Mouse (Mus musculus) bone marrow, adult 2 months (tissue): ENCODE data around the gene Trim72. TPM values are rescaled to one million over a fixed set of nuclear protein-coding genes. Genes with fewer than 3 reads are reported as not detected.
A peak's percentile ranks its signal among the peaks of the same experiment; 100 is the strongest.

Experiments used
- H3K27ac ChIP-seq: fragments of 200-500 bp; 2 replicates; pipeline ENCODE4 v1.5.1; 2012; ENCODE audit warnings: low read depth, mild to moderate bottlenecking, control low read depth, inconsistent platforms, low read length; ENCODE audit not compliant: control insufficient read depth, poor library complexity, insufficient read depth
- H3K4me1 ChIP-seq: fragments of 200-500 bp; 2 replicates; pipeline ENCODE4 v1.6.1; 2011; ENCODE audit warnings: low read length; ENCODE audit not compliant: control insufficient read depth, insufficient read depth
- H3K4me3 ChIP-seq: fragments of 200-500 bp; replicated peaks from 2 replicates; pipeline ENCODE3; 2011; ENCODE audit warnings: mild to moderate bottlenecking, low read depth, low read length, control low read depth; ENCODE audit not compliant: control insufficient read depth
- CTCF ChIP-seq: fragments of 200-500 bp; IDR thresholded peaks from 2 replicates; pipeline ENCODE4 v1.5.1; 2011; ENCODE audit warnings: low read length, control low read depth; ENCODE audit not compliant: control insufficient read depth, insufficient read depth
- POLR2A ChIP-seq: fragments of 200-500 bp; IDR thresholded peaks from 2 replicates; pipeline ENCODE4 v1.6.1; 2011; ENCODE audit warnings: low read depth, mild to moderate bottlenecking, control low read depth, low read length, borderline replicate concordance; ENCODE audit not compliant: control insufficient read depth
- WGBS: fragments of 180-500 bp; shearing (Covaris S2); methylation state at CpG from one replicate; pipeline ENCODE4 v1.1.7; 2018; 5-methylcytosine and 5-hydroxymethylcytosine counted together
- polyA plus RNA-seq: library from polyadenylated mRNA; stranded (reverse); fragments of >200 nt; gene quantifications from 2 replicates; pipeline ENCODE4 v1.2.4, GENCODE M21; 2011; ENCODE audit warnings: low replicate concordance; ENCODE audit not compliant: missing spikeins, insufficient read depth, insufficient read length

Gene Trim72
- polyA plus RNA-seq, 1 experiment: 1.1 TPM

DNA sequence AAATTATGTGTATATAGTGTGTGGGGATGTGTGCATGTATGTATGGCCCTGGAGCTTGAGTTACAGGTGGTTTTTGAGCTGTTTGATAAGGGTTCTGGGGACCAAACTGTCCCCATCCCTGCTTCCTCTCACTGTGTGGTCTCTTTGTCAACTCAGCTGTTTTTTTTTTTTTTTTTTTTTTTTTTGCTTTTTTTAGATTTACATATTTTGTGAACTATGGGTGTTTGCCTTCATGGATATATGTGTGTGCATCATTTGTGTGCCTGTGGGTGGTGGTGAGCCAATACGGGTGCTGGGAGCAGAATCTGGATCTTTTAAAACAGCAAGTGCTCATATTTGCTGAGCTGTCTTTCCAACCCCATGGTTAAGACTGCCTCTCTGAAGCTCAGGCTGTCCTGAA, 14.8 kb upstream of the Trim72 start:
- 94% methylated on average over 1 of the region's 1 CpGs for WGBS
- Histone ChIP-seq H3K27ac (no peak overlapping the region), H3K4me3 (no peak overlapping the region), H3K4me1 (peaks cover 2% of the 10 kb centered on the region)
- TF ChIP-seq POLR2A (no peak), CTCF (no peak)

DNA sequence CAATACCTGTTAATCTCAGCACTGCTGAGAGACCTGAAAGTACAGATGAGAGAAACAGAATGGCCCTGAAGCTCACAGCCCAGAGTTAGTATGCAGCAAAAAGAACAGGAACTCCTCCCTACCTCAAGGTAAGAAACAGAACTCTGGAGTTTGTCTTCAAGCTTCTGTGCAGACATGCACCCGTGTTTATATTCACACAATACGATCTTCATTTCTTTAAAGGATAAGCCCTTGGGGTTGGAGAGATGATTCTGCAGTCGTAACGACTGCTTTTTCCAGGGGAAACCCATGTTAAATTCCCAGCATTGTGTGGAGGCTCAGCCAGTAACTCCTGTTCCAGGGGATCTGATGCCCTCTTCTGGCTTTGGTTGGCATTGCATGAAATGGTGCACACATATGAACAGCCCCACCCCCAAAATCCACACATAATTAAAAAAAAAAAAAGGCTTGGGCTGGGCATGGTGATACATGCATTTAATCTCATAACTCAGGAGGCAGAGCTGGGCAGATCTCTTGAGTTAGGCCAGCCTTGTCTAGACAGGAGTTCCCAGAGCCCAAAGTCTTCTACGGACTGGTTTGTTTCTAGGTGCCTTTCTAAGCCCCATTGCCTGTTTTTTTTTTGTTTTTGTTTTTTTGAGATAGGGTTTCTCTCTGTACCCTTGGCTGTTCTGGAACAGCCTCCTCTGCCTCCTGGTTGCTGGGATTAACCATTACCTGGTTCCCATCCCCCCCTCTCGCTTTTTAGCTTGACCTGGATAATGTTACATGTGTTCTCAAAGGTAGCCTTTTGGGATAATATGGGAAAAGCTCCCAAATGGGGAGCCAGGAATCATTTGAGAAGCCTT, 11.9 kb upstream of the Trim72 start:
- H3K27ac ChIP-seq: no peak overlapping the region
- no peak overlapping the region for H3K4me3 ChIP-seq
- peaks cover 2% of the 10 kb centered on the region for H3K4me1 ChIP-seq
- WGBS: 48% methylated on average over 6 of the region's 6 CpGs
- TF ChIP-seq POLR2A (no peak), CTCF (peak; percentile 53)

- Histone ChIP-seq H3K4me1 (peaks cover 2% of the 10 kb centered on the region), H3K27ac (peak overlapping the region; percentile 48; the same call in 1 of the 2 replicates), H3K4me3 (peak overlapping the region; percentile 70)
- 13% methylated on average over 5 of the region's 5 CpGs for WGBS
- TF ChIP-seq CTCF (no peak), POLR2A (no peak)
Observed at GRCm38 (mm10) chr7:127992488-127993340, 11.0 kb upstream of the Trim72 start.

DNA sequence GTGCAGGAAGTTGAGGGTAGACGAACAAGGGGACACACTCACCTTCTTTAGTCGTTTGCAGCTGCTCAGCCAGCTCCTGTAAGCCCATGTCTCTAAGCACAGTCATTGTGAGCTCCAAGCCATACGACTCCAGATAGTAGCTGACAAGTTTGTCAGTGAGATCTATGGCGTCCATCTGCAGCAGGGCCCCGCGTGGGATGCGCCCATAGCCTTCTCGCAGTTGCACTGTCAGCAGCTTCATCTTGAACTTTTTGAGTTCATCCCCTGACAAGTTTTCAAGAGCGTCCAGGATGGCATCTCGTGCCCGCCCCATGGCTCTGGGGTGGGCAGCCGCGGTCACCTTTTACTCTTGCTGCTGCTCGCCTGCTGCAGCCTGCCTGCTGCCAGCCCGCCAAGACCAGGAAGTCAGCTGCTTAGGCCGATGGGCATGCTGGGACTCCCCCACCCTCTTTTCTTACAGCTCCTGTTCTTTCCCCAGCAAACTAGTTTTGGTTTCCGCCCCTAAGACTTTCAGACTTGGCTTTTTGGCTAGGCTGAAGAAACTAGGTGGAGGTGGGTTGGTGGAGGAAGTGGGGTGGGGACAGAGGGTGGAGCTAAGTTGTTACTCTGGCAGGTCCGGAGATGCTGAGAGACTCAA, 10.3 kb upstream of the Trim72 start, which contains the start of gene Pycard:
Gene Pycard (minus strand): TSS at position 527 of the 637 bp plus-strand sequence.
- TF ChIP-seq POLR2A (peak; percentile 87; the same call in 1 of the 2 replicates), CTCF (no peak)
- Histone ChIP-seq H3K4me3 (peak within 1 kb of the TSS; percentile 70), H3K4me1 (peaks cover 2% of the 10 kb centered on the region), H3K27ac (peak within 1 kb of the TSS; percentile 48)
- under 1% methylated on average over 18 of the region's 18 CpGs for WGBS

DNA sequence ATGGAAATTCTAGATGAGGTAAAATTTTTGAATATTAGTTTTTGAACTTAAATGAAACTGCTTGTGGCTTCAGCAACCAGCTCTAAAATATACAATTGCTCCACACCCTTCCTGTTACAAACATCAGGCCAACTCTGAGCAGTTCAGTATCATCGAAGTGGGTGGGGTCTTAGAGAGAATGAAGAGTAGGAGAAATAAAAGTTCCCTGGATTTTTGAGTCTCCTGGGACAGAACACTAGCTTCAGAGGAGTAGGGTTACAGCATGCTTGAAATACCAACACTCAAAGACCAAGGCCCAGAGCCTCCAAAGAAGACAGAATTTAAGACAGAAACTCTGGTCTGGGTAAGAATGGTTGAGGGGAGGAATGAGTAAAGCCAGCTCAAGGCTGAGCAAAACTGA, 4.3 kb upstream of the Trim72 start:
- TF ChIP-seq CTCF (no peak), POLR2A (no peak)
- 36% methylated on average over 1 of the region's 1 CpGs for WGBS
- H3K27ac ChIP-seq: no peak overlapping the region
- no peak overlapping the region for H3K4me3 ChIP-seq
- peaks cover 4% of the 10 kb centered on the region for H3K4me1 ChIP-seq

- H3K4me1 ChIP-seq: peaks cover 6% of the 10 kb centered on the region
- TF ChIP-seq CTCF (no peak), POLR2A (no peak)
- WGBS: 17% methylated on average over 1 of the region's 1 CpGs
- H3K27ac ChIP-seq: no peak overlapping the region
- no peak overlapping the region for H3K4me3 ChIP-seq
Observed at GRCm38 (mm10) chr7:128000068-128000950, 3.4 kb upstream of the Trim72 start.

DNA sequence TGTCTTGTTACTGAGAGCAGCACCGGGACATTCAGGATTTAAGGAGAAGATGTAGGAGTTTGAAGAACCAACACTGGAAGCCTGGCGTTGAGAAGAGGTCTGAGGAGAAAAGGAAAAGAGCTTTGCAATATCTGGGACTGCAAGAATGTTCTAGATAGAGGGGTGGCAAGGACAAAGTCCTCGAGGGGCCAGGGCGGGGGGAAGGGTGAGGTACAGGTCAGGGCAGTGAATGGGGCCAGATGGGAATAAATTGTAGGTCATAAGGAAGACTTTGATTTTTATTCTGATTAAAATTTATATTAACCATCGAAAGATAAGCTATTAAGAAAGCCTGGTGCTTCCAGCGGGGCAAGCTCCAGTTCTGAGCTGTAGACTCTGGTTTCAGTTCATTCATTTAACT, 651 bp upstream of the Trim72 start:
- no peak overlapping the region for H3K4me3 ChIP-seq
- no peak overlapping the region for H3K27ac ChIP-seq
- H3K4me1 ChIP-seq: peaks cover 6% of the 10 kb centered on the region
- TF ChIP-seq POLR2A: no peak
- no peak for TF ChIP-seq CTCF
- 79% methylated on average over 6 of the region's 6 CpGs for WGBS

DNA sequence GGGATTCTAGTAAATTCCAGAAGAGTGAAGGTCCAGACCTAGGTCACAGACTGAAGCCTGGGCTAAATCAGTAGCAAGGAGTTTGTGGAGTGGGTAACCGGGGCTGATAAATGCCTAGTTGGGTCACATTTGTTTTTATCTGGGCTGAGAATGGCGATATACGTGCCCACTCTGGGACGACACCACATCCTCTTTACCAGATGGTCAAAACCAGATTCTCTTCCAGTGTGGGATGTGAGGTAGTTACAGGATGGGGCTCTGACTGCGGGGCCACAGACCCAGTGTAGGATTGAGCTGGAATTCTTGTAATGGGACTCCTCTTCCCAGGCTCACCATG, 369 bp downstream of the Trim72 start:
- 30% methylated on average over 5 of the region's 5 CpGs for WGBS
- H3K4me1 ChIP-seq: peaks cover 6% of the 10 kb centered on the region
- 0 out of 2 replicates have a peak overlapping the region, but pooled peaks have one; percentile 3 for H3K27ac ChIP-seq
- H3K4me3 ChIP-seq: no peak overlapping the region
- TF ChIP-seq CTCF: no peak
- TF ChIP-seq POLR2A: no peak
